Mouse (Mus musculus) intestine, embryonic 16.5 days (tissue): ENCODE results near the gene Wdr37. TPM values are rescaled to one million over a fixed set of nuclear protein-coding genes. Genes with fewer than 3 reads are reported as not detected.

Experiments
- ATAC-seq: fragments of 200-750 bp; cut with Nextera tagmentation; 2 replicates; pipeline ENCODE4 v1.8.0; 2017; ENCODE audit warnings: moderate TSS enrichment, moderate library complexity
- H3K27ac ChIP-seq: fragments of 300-500 bp; sonication (generic); 2 replicates; pipeline ENCODE4 v1.5.1; 2014; ENCODE audit warnings: mild to moderate bottlenecking, low read length
- H3K27me3 ChIP-seq: fragments of 300-500 bp; sonication (generic); replicated peaks from 2 replicates; pipeline ENCODE4 v1.6.1; 2014; ENCODE audit warnings: low read length, control low read depth, mixed read lengths; ENCODE audit not compliant: control insufficient read depth, insufficient read depth
- H3K36me3 ChIP-seq: fragments of 300-500 bp; sonication (generic); 2 replicates; pipeline ENCODE4 v1.6.1; 2014; ENCODE audit warnings: low read length, control low read depth; ENCODE audit not compliant: control insufficient read depth, insufficient read depth
- H3K4me1 ChIP-seq: fragments of 300-500 bp; sonication (generic); 2 replicates; pipeline ENCODE4 v1.6.1; 2014; ENCODE audit warnings: low read length, control low read depth, mixed read lengths; ENCODE audit not compliant: control insufficient read depth, insufficient read depth
- H3K4me2 ChIP-seq: fragments of 300-500 bp; sonication (generic); 2 replicates; pipeline ENCODE4 v1.6.1; 2014; ENCODE audit warnings: low read depth, low read length, control low read depth
- H3K4me3 ChIP-seq: fragments of 300-500 bp; sonication (generic); 2 replicates; pipeline ENCODE4 v1.5.1; 2014; ENCODE audit warnings: mild to moderate bottlenecking, low read length
- H3K9ac ChIP-seq: fragments of 300-500 bp; sonication (generic); 2 replicates; pipeline ENCODE4 v1.6.1; 2014; ENCODE audit warnings: low read depth, low read length
- H3K9me3 ChIP-seq: fragments of 300-500 bp; sonication (generic); 2 replicates; pipeline ENCODE4 v1.6.1; 2016; ENCODE audit warnings: low read length, control low read depth; ENCODE audit not compliant: control insufficient read depth
- WGBS: fragments of 180-500 bp; shearing (Covaris S2); extraction: QIAGEN DNeasy Blood & Tissue Kit; methylation state at CpG from one replicate; pipeline ENCODE4 v1.1.7; 2014; 5-methylcytosine and 5-hydroxymethylcytosine counted together
- microRNA-seq: library from miRNA; unstranded; fragments of <30 nt; microRNA quantifications from one replicate; pipeline ENCODE4, GENCODE M21; 2016
- polyA plus RNA-seq: library from polyadenylated mRNA; unstranded; fragments of >200 nt; fragmentation: Nextera tagmentation; extraction: Ambion mirVana; gene quantifications from 2 replicates; pipeline ENCODE4 v1.2.1, GENCODE M21; 2015

Gene Wdr37
- polyA plus RNA-seq, 1 experiment from 2014 or later: 13.6 TPM

GRCm38 (mm10) chr13:8784308-8785061, 87.2 kb downstream of the Wdr37 start:
- H3K4me3 ChIP-seq: no peak overlapping the region
- no peaks in the 10 kb centered on the region for H3K4me1 ChIP-seq
- WGBS: 66% methylated on average over 14 of the region's 14 CpGs
- no peaks in the 10 kb centered on the region for H3K27me3 ChIP-seq
- H3K36me3 ChIP-seq: no peaks in the 10 kb centered on the region
- no peak overlapping the region for H3K27ac ChIP-seq
- H3K9ac ChIP-seq: no peak overlapping the region
- ATAC-seq: no peak
- H3K9me3 ChIP-seq: no peaks in the 10 kb centered on the region
- H3K4me2 ChIP-seq: no peak overlapping the region

- Histone ChIP-seq H3K9ac (no peak overlapping the region), H3K4me2 (no peak overlapping the region), H3K27ac (no peak overlapping the region), H3K9me3 (no peaks in the 10 kb centered on the region), H3K36me3 (no peaks in the 10 kb centered on the region), H3K27me3 (no peaks in the 10 kb centered on the region), H3K4me1 (no peaks in the 10 kb centered on the region), H3K4me3 (no peak overlapping the region)
- 83% methylated on average over 10 of the region's 10 CpGs for WGBS
- ATAC-seq: no peak
Measured at GRCm38 (mm10) chr13:8783686-8784307, 87.9 kb downstream of the Wdr37 start.

GRCm38 (mm10) chr13:8782636-8783035, 89.1 kb downstream of the Wdr37 start:
- H3K27me3 ChIP-seq: no peaks in the 10 kb centered on the region
- no peak overlapping the region for H3K4me3 ChIP-seq
- no peak for ATAC-seq
- 41% methylated on average over 4 of the region's 4 CpGs for WGBS
- H3K9ac ChIP-seq: no peak overlapping the region
- H3K4me1 ChIP-seq: no peaks in the 10 kb centered on the region
- no peaks in the 10 kb centered on the region for H3K36me3 ChIP-seq
- H3K27ac ChIP-seq: no peak overlapping the region
- H3K4me2 ChIP-seq: no peak overlapping the region
- no peaks in the 10 kb centered on the region for H3K9me3 ChIP-seq

GRCm38 (mm10) chr13:8780441-8780840, 91.3 kb downstream of the Wdr37 start:
- H3K4me3 ChIP-seq: no peak overlapping the region
- no peaks in the 10 kb centered on the region for H3K36me3 ChIP-seq
- WGBS: 49% methylated on average over 4 of the region's 4 CpGs
- no peaks in the 10 kb centered on the region for H3K4me1 ChIP-seq
- ATAC-seq: no peak
- no peak overlapping the region for H3K4me2 ChIP-seq
- no peaks in the 10 kb centered on the region for H3K27me3 ChIP-seq
- H3K9me3 ChIP-seq: no peaks in the 10 kb centered on the region
- no peak overlapping the region for H3K27ac ChIP-seq
- no peak overlapping the region for H3K9ac ChIP-seq

GRCm38 (mm10) chr13:8770616-8771015, 101.1 kb downstream of the Wdr37 start:
- H3K4me2 ChIP-seq: no peak overlapping the region
- ATAC-seq: no peak
- no peaks in the 10 kb centered on the region for H3K36me3 ChIP-seq
- no peaks in the 10 kb centered on the region for H3K4me1 ChIP-seq
- no peaks in the 10 kb centered on the region for H3K27me3 ChIP-seq
- H3K27ac ChIP-seq: no peak overlapping the region
- H3K4me3 ChIP-seq: no peak overlapping the region
- no peaks in the 10 kb centered on the region for H3K9me3 ChIP-seq
- no peak overlapping the region for H3K9ac ChIP-seq
- 45% methylated on average over 4 of the region's 4 CpGs for WGBS

GRCm38 (mm10) chr13:8769654-8770227, 102.0 kb downstream of the Wdr37 start:
- Histone ChIP-seq H3K9me3 (no peaks in the 10 kb centered on the region), H3K9ac (no peak overlapping the region), H3K27me3 (no peaks in the 10 kb centered on the region), H3K4me1 (no peaks in the 10 kb centered on the region), H3K4me3 (no peak overlapping the region), H3K4me2 (no peak overlapping the region), H3K36me3 (no peaks in the 10 kb centered on the region), H3K27ac (no peak overlapping the region)
- no peak for ATAC-seq
- WGBS: 93% methylated on average over 7 of the region's 7 CpGs

- Histone ChIP-seq H3K36me3 (no peaks in the 10 kb centered on the region), H3K4me3 (no peak overlapping the region)
Measured at GRCm38 (mm10) chr13:8760940-8761339, 110.8 kb downstream of the Wdr37 start.

More at GRCm38 (mm10) chr13:8760940-8761339, 110.8 kb downstream of the Wdr37 start:
- WGBS: 59% methylated on average over 8 of the region's 8 CpGs
- Histone ChIP-seq H3K9ac (no peak overlapping the region), H3K4me2 (no peak overlapping the region), H3K27ac (no peak overlapping the region), H3K4me1 (no peaks in the 10 kb centered on the region), H3K9me3 (no peaks in the 10 kb centered on the region), H3K27me3 (no peaks in the 10 kb centered on the region)
- ATAC-seq: no peak

Small RNAs within 50 kb of the gene (microRNA-seq; reads per million reads assigned to microRNA genes)
- not detected for gene Gm22750

Other genes with a start within 250 kb of the Wdr37 start
- 128 and 130 TPM in 2 replicates for gene Idi1, start 13.6 kb upstream of the Wdr37 start, polyA plus RNA-seq
- gene Gm9745, start 76.3 kb upstream of the Wdr37 start, polyA plus RNA-seq: not detected in 2 replicates
- not detected in 2 replicates for gene Idi2, start 81.0 kb upstream of the Wdr37 start, polyA plus RNA-seq
- gene Gtpbp4, start 124.2 kb upstream of the Wdr37 start, polyA plus RNA-seq: 59.2 and 72.4 TPM in 2 replicates
- gene Larp4b, start 222.0 kb upstream of the Wdr37 start, polyA plus RNA-seq: 32.1 and 36.6 TPM in 2 replicates